Mouse (Mus musculus) erythroblast, adult 5-6 weeks (primary cell): Measurements from ENCODE around the gene Hist1h2af. TPM values are rescaled to one million over a fixed set of nuclear protein-coding genes. Genes with fewer than 3 reads are reported as not detected.
A peak's percentile ranks its signal among the peaks of the same experiment; 100 is the strongest.
"Not testable (repeated sequence)": the region's sequence is repeated elsewhere in the genome, so short reads cannot be mapped to it uniquely, and the experiment has no call there.

ENCODE experiments used
- ATAC-seq: replicated peaks from 2 replicates; pipeline ENCODE4 v1.8.0; 2016; ENCODE audit warnings: moderate number of reproducible peaks, mild to moderate bottlenecking, moderate TSS enrichment, inconsistent platforms; ENCODE audit not compliant: poor library complexity, low FRiP score, severe bottlenecking
- total RNA-seq, 2 experiments: library from RNA; stranded (forward) in 1 of 2; stranded (reverse) in 1 of 2; fragments of 150-400 nt in 1 of 2; fragments of 200-764, 138-1000 nt in 1 of 2; gene quantifications; 2 replicates each; pipeline versions ENCODE4 v1.2.3 to v1.2.4; 2015 to 2017; ENCODE audit warnings: low replicate concordance in 2 of 2

The Hist1h2af gene
- total RNA-seq, 2 experiments from 2014 or later, result 32.7 to 1,298 TPM

- ATAC-seq, result not testable (repeated sequence)
These were observed 39.6 kb downstream of the Hist1h2af start for GRCm38 (mm10) chr13:23573034-23573897.

DNA sequence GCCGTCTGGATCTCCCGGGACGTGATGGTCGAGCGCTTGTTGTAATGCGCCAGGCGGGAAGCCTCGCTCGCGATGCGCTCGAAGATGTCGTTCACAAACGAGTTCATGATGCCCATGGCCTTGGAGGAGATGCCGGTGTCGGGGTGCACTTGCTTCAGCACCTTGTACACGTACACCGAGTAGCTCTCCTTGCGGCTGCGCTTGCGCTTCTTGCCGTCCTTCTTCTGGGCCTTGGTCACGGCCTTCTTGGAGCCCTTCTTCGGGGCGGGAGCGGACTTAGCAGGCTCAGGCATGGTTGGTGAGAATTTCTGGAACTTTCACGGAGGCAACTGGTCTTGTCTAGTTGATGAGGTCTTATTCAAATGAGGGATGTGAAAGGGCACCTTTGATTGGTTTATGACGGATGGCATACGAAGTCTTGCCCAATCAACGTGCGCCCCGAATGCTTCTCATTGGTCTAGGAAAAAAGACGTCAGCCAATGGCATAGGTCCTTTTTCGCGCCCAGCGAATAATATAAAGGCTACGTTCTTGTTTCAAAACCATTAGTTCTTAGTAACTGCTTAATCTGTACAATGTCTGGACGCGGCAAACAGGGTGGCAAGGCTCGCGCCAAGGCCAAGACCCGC is 40.3 kb downstream of the Hist1h2af start, which contains the start of the genes Hist1h2bf and Hist1h2ad:
Gene Hist1h2bf (minus strand): TSS at position 299 of the 627 bp plus-strand sequence.
Gene Hist1h2ad (plus strand): TSS at position 484 of the 627 bp plus-strand sequence.
- ATAC-seq, result peak; percentile 73

DNA sequence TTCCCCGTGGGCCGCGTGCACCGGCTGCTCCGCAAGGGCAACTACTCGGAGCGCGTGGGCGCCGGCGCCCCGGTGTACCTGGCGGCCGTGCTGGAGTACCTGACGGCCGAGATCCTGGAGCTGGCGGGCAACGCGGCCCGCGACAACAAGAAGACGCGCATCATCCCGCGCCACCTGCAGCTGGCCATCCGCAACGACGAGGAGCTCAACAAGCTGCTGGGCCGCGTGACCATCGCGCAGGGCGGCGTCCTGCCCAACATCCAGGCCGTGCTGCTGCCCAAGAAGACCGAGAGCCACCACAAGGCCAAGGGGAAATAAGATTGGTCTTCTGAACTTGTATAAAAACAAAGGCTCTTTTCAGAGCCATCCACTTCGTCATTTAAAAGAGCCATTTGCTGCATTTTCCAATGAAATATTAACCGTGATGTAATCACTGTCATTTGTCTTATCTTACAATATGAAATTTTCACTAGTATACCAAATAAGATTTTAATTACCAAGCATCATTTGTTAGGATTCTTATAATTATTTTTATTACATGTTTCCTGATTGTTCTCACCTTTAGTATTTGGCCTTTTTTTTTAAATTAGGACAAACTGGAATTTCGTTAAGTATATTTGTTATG is 41.0 kb downstream of the Hist1h2af start:
- not testable (repeated sequence) for ATAC-seq

- ATAC-seq, result peak; percentile 60
These were observed 41.7 kb downstream of the Hist1h2af start, which contains the start of gene Hist1h3d for GRCm38 (mm10) chr13:23575271-23575851. Hist1h3d (plus strand) TSS chr13:23575763.

GRCm38 (mm10) chr13:23575864-23576313 is 42.2 kb downstream of the Hist1h2af start:
- ATAC-seq, result not testable (repeated sequence)

DNA sequence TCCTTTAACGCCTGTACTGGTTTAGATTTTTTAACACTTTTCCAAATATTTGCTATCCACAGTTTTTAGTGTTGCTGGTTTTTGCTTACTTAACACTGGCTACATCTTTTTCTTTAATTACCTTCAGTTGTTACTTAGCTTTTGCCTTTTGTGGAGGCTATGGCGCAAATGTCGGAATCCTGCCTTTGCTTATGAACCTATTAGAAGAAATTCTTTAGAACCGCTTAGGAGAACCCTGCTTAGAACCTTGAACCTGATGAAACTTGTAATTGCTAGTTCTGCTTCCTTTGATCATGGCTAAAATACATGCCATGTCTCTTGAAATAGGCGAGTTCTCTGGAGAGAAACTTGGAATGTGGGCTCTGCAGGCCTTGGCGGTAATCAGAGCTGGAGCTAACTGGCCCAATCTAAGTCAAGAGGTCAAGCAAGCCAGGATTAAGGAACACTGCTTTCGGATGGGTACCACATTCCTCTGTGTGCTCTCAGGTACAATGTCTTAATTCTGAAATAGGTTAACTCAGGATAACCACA is 42.7 kb downstream of the Hist1h2af start:
- ATAC-seq, result peak; percentile 7

- ATAC-seq, result no peak
These were observed 43.4 kb downstream of the Hist1h2af start for GRCm38 (mm10) chr13:23576906-23577639.

GRCm38 (mm10) chr13:23577835-23578234 is 44.1 kb downstream of the Hist1h2af start:
- ATAC-seq, result no peak

DNA sequence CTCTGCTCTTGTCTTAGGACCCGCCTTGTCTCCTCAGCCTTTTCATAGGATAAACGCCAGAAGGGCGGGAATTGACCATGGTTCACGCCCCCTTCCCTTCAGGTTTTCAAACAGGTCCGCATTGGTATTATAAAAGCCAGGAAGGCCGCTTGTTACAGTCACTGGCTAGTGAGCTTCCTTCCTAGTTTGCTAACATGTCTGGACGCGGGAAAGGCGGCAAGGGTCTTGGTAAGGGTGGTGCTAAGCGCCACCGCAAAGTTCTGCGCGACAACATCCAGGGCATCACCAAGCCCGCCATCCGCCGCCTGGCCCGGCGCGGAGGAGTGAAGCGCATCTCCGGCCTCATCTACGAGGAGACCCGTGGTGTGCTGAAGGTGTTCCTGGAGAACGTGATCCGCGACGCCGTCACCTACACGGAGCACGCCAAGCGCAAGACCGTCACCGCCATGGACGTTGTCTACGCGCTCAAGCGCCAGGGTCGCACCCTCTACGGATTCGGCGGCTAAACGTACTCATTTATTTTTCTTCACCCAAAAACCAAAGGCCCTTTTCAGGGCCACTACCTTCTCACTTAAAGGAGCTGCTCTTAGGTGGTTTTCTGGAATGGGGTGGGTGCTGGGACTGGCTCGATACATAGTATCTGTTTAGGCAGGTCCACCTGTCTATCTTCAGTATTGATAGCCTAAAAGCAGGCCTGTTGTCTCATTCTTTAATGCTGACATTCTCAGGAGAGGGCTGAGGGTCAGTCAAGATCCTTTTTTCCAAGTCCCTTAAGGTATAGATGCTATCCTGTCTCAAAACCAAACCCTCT is 47.9 kb downstream of the Hist1h2af start, which contains the start of gene Hist1h4d:
Gene Hist1h4d (plus strand): TSS at position 191 of the 811 bp plus-strand sequence.
- peak; percentile 60 for ATAC-seq

DNA sequence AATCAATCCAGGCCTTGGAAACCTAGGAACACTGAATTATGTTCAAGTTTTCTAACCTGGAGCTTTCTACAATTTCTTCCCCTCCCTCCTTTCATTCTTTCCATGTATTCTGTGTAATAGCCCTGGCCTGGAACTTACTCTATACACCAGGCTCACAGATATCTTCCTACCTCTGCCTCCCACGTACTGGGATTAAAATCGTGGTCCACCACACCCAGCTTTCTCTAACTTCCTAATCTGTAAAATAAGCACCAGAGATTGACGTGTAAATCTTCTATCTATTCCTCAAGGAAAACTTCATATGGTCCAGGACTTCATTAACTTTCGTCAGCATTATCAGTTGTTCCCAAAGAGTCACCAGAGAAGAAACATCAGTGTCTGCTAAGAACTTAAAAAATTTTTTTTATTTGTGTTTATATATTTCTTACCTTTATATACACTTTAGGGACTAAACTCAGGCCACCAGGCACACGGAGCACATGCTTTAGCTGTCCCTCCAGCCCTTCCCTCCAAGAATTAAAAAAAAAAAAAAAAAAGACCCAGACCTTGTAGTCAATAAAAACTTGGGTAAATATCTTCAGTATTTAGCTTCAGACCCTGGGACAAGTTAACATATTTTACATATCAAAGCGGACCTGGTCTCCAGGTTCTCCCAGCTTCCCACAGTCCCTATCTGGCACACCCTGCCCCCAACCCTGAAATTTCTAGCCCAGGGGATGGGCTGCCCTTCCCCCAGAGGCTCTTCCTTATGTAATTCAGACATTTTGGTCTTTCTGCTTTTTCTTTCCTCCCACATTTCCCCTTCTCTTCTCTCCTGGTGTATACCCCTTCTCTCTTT is 48.7 kb downstream of the Hist1h2af start:
- peak; percentile 2 for ATAC-seq

DNA sequence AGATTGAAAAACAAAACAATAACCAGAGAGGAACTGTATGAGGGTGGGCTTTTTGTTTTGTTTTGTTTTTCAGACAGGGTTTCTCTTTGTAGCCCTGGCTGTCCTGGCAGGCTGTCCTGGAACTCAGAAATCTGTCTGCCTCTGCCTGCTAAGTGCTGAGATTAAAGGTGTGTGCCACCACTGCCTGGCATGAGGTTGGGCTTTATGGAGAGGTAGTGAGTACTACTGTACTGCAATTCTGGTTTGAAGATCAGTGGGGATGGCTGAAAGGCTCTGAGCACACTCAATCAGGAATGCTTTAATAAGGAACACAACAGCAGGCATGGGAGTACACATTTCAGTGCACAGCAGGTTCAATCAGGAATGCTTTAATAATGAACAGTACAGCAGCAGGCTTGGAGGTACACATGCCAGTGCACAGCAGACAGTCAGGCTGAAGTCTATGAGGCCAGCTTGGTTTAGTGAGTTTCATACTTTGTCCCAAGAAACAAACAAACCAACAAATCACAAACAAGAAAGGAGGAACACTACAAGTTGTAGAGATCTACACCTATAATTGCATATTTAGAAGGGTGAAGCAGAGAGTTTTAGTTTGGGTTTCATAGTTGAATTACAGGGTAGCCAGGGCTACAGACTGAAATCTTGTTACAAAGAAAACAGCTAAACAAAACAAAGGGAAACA is 49.8 kb downstream of the Hist1h2af start:
- no peak for ATAC-seq

Other genes with a start within 250 kb of the Hist1h2af start
Only the 30 nearest of the 34 such genes appear.
- 10.4 and 10.8 TPM in 2 replicates for gene Zfp322a, start 164.7 kb upstream of the Hist1h2af start, total RNA-seq (2015; ENCODE audit: low replicate concordance)
- 10.9 and 11.2 TPM in 2 replicates for gene Zfp322a, start 164.7 kb upstream of the Hist1h2af start, total RNA-seq (2017; ENCODE audit: low replicate concordance)
- gene Abt1, start 110.0 kb upstream of the Hist1h2af start, total RNA-seq (2015; ENCODE audit: low replicate concordance), result 1.7 and 1.9 TPM in 2 replicates
- 1.4 and 1.7 TPM in 2 replicates for gene Abt1, start 110.0 kb upstream of the Hist1h2af start, total RNA-seq (2017; ENCODE audit: low replicate concordance)
- 4.2 and 4.4 TPM in 2 replicates for gene Btn1a1, start 68.0 kb upstream of the Hist1h2af start, total RNA-seq (2015; ENCODE audit: low replicate concordance)
- 6.5 and 15.5 TPM in 2 replicates for gene Btn1a1, start 68.0 kb upstream of the Hist1h2af start, total RNA-seq (2017; ENCODE audit: low replicate concordance)
- not detected in 2 replicates for gene Btn2a2, start 45.0 kb upstream of the Hist1h2af start, total RNA-seq (2015; ENCODE audit: low replicate concordance)
- gene Btn2a2, start 45.0 kb upstream of the Hist1h2af start, total RNA-seq (2017; ENCODE audit: low replicate concordance), result not detected in 2 replicates
- 19.8 and 50.6 TPM in 2 replicates for gene Hist1h4h, start 2.9 kb upstream of the Hist1h2af start, total RNA-seq (2015; ENCODE audit: low replicate concordance)
- gene Hist1h4h, start 2.9 kb upstream of the Hist1h2af start, total RNA-seq (2017; ENCODE audit: low replicate concordance), result 443 and 524 TPM in 2 replicates
- gene Hist1h3g, start 1.5 kb downstream of the Hist1h2af start, total RNA-seq (2015; ENCODE audit: low replicate concordance), result 74.4 and 97.2 TPM in 2 replicates
- 54.5 and 131 TPM in 2 replicates for gene Hist1h3g, start 1.5 kb downstream of the Hist1h2af start, total RNA-seq (2017; ENCODE audit: low replicate concordance)
- 13.4 and 18.2 TPM in 2 replicates for gene Hist1h2bh, start 9.5 kb downstream of the Hist1h2af start, total RNA-seq (2015; ENCODE audit: low replicate concordance)
- 63.0 and 67.3 TPM in 2 replicates for gene Hist1h2bh, start 9.5 kb downstream of the Hist1h2af start, total RNA-seq (2017; ENCODE audit: low replicate concordance)
- 12.7 and 21.7 TPM in 2 replicates for gene Hist1h3f, start 10.1 kb downstream of the Hist1h2af start, total RNA-seq (2015; ENCODE audit: low replicate concordance)
- gene Hist1h3f, start 10.1 kb downstream of the Hist1h2af start, total RNA-seq (2017; ENCODE audit: low replicate concordance), result 51.2 and 57.7 TPM in 2 replicates
- gene Hist1h4f, start 17.7 kb downstream of the Hist1h2af start, total RNA-seq (2015; ENCODE audit: low replicate concordance), result 55.5 and 68.5 TPM in 2 replicates
- gene Hist1h4f, start 17.7 kb downstream of the Hist1h2af start, total RNA-seq (2017; ENCODE audit: low replicate concordance), result 1,011 and 1,279 TPM in 2 replicates
- 14.6 and 16.7 TPM in 2 replicates for gene Hist1h1d, start 19.4 kb downstream of the Hist1h2af start, total RNA-seq (2015; ENCODE audit: low replicate concordance)
- 170 and 238 TPM in 2 replicates for gene Hist1h1d, start 19.4 kb downstream of the Hist1h2af start, total RNA-seq (2017; ENCODE audit: low replicate concordance)
- 37.3 and 49.5 TPM in 2 replicates for gene Hist1h3e, start 28.5 kb downstream of the Hist1h2af start, total RNA-seq (2015; ENCODE audit: low replicate concordance)
- gene Hist1h3e, start 28.5 kb downstream of the Hist1h2af start, total RNA-seq (2017; ENCODE audit: low replicate concordance), result 84.7 and 92.0 TPM in 2 replicates
- gene Hist1h2ae, start 37.3 kb downstream of the Hist1h2af start, total RNA-seq (2015; ENCODE audit: low replicate concordance), result 1.7 TPM in 1 of 2 replicates, not detected in the other
- 122 and 175 TPM in 2 replicates for gene Hist1h2ae, start 37.3 kb downstream of the Hist1h2af start, total RNA-seq (2017; ENCODE audit: low replicate concordance)
- 170 and 206 TPM in 2 replicates for gene Hist1h2bg, start 37.5 kb downstream of the Hist1h2af start, total RNA-seq (2015; ENCODE audit: low replicate concordance)
- gene Hist1h2bg, start 37.5 kb downstream of the Hist1h2af start, total RNA-seq (2017; ENCODE audit: low replicate concordance), result 470 and 670 TPM in 2 replicates
- 208 and 222 TPM in 2 replicates for gene Hist1h2bf, start 40.3 kb downstream of the Hist1h2af start, total RNA-seq (2015; ENCODE audit: low replicate concordance)
- 253 and 407 TPM in 2 replicates for gene Hist1h2bf, start 40.3 kb downstream of the Hist1h2af start, total RNA-seq (2017; ENCODE audit: low replicate concordance)
- gene Hist1h2ad, start 40.5 kb downstream of the Hist1h2af start, total RNA-seq (2015; ENCODE audit: low replicate concordance), result not detected in 2 replicates
- 370 and 678 TPM in 2 replicates for gene Hist1h2ad, start 40.5 kb downstream of the Hist1h2af start, total RNA-seq (2017; ENCODE audit: low replicate concordance)
- gene Hist1h3d, start 41.9 kb downstream of the Hist1h2af start, total RNA-seq (2015; ENCODE audit: low replicate concordance), result 52.8 and 69.6 TPM in 2 replicates
- gene Hist1h3d, start 41.9 kb downstream of the Hist1h2af start, total RNA-seq (2017; ENCODE audit: low replicate concordance), result 50.4 and 63.8 TPM in 2 replicates
- gene Hist1h4d, start 47.7 kb downstream of the Hist1h2af start, total RNA-seq (2015; ENCODE audit: low replicate concordance), result 243 and 262 TPM in 2 replicates
- gene Hist1h4d, start 47.7 kb downstream of the Hist1h2af start, total RNA-seq (2017; ENCODE audit: low replicate concordance), result 403 and 449 TPM in 2 replicates
- 6.7 and 17.6 TPM in 2 replicates for gene Hist1h2be, start 87.2 kb downstream of the Hist1h2af start, total RNA-seq (2015; ENCODE audit: low replicate concordance)
- gene Hist1h2be, start 87.2 kb downstream of the Hist1h2af start, total RNA-seq (2017; ENCODE audit: low replicate concordance), result 69.9 and 74.3 TPM in 2 replicates
- gene Hist1h1e, start 88.7 kb downstream of the Hist1h2af start, total RNA-seq (2015; ENCODE audit: low replicate concordance), result 468 and 530 TPM in 2 replicates
- gene Hist1h1e, start 88.7 kb downstream of the Hist1h2af start, total RNA-seq (2017; ENCODE audit: low replicate concordance), result 717 and 954 TPM in 2 replicates
- 5.6 and 12.3 TPM in 2 replicates for gene Hist1h2ac, start 150.0 kb downstream of the Hist1h2af start, total RNA-seq (2015; ENCODE audit: low replicate concordance)
- 55.5 and 70.6 TPM in 2 replicates for gene Hist1h2ac, start 150.0 kb downstream of the Hist1h2af start, total RNA-seq (2017; ENCODE audit: low replicate concordance)
- 44.9 and 49.2 TPM in 2 replicates for gene Hist1h2bc, start 150.3 kb downstream of the Hist1h2af start, total RNA-seq (2015; ENCODE audit: low replicate concordance)
- 164 and 206 TPM in 2 replicates for gene Hist1h2bc, start 150.3 kb downstream of the Hist1h2af start, total RNA-seq (2017; ENCODE audit: low replicate concordance)
- gene Hist1h1t, start 161.9 kb downstream of the Hist1h2af start, total RNA-seq (2015; ENCODE audit: low replicate concordance), result not detected in 2 replicates
- gene Hist1h1t, start 161.9 kb downstream of the Hist1h2af start, total RNA-seq (2017; ENCODE audit: low replicate concordance), result 1.9 and 2.0 TPM in 2 replicates
- 59.8 and 77.5 TPM in 2 replicates for gene Hist1h4c, start 164.5 kb downstream of the Hist1h2af start, total RNA-seq (2015; ENCODE audit: low replicate concordance)
- 249 and 402 TPM in 2 replicates for gene Hist1h4c, start 164.5 kb downstream of the Hist1h2af start, total RNA-seq (2017; ENCODE audit: low replicate concordance)
- 5.0 and 17.9 TPM in 2 replicates for gene Hfe, start 176.9 kb downstream of the Hist1h2af start, total RNA-seq (2015; ENCODE audit: low replicate concordance)
- gene Hfe, start 176.9 kb downstream of the Hist1h2af start, total RNA-seq (2017; ENCODE audit: low replicate concordance), result 2.0 and 4.5 TPM in 2 replicates
- gene Hist1h1c, start 204.9 kb downstream of the Hist1h2af start, total RNA-seq (2015; ENCODE audit: low replicate concordance), result 188 and 215 TPM in 2 replicates
- gene Hist1h1c, start 204.9 kb downstream of the Hist1h2af start, total RNA-seq (2017; ENCODE audit: low replicate concordance), result 1,447 and 1,942 TPM in 2 replicates
- gene Hist1h3c, start 211.7 kb downstream of the Hist1h2af start, total RNA-seq (2015; ENCODE audit: low replicate concordance), result 41.1 and 59.8 TPM in 2 replicates
- 178 and 330 TPM in 2 replicates for gene Hist1h3c, start 211.7 kb downstream of the Hist1h2af start, total RNA-seq (2017; ENCODE audit: low replicate concordance)
- gene Hist1h2bb, start 212.8 kb downstream of the Hist1h2af start, total RNA-seq (2015; ENCODE audit: low replicate concordance), result 79.4 and 128 TPM in 2 replicates
- gene Hist1h2bb, start 212.8 kb downstream of the Hist1h2af start, total RNA-seq (2017; ENCODE audit: low replicate concordance), result 1,415 and 1,638 TPM in 2 replicates
- 12.5 and 24.5 TPM in 2 replicates for gene Hist1h2ab, start 217.2 kb downstream of the Hist1h2af start, total RNA-seq (2015; ENCODE audit: low replicate concordance)
- 1,181 and 1,326 TPM in 2 replicates for gene Hist1h2ab, start 217.2 kb downstream of the Hist1h2af start, total RNA-seq (2017; ENCODE audit: low replicate concordance)
- gene Hist1h3b, start 218.4 kb downstream of the Hist1h2af start, total RNA-seq (2015; ENCODE audit: low replicate concordance), result 179 and 183 TPM in 2 replicates
- 251 and 270 TPM in 2 replicates for gene Hist1h3b, start 218.4 kb downstream of the Hist1h2af start, total RNA-seq (2017; ENCODE audit: low replicate concordance)
- gene Hist1h4b, start 223.1 kb downstream of the Hist1h2af start, total RNA-seq (2015; ENCODE audit: low replicate concordance), result 50.5 and 52.2 TPM in 2 replicates
- 150 and 446 TPM in 2 replicates for gene Hist1h4b, start 223.1 kb downstream of the Hist1h2af start, total RNA-seq (2017; ENCODE audit: low replicate concordance)